Mouse (Mus musculus) kidney, embryonic 15.5 days (tissue): Measurements from ENCODE around the gene Hps6. TPM values are rescaled to one million over a fixed set of nuclear protein-coding genes. Genes with fewer than 3 reads are reported as not detected.

Experiments
- polyA plus RNA-seq: library from polyadenylated mRNA; unstranded; fragments of >200 nt; fragmentation: Nextera tagmentation; extraction: Ambion mirVana; gene quantifications from 2 replicates; pipeline ENCODE4 v1.2.1, GENCODE M21; 2015

The Hps6 gene
- polyA plus RNA-seq, 1 experiment from 2014 or later = 8.3 TPM

Other genes starting within 250 kb of the Hps6 start
- 47.4 and 53.3 TPM in 2 replicates for gene Mgea5, start 219.7 kb upstream of the Hps6 start, polyA plus RNA-seq
- 2.2 and 2.3 TPM in 2 replicates for gene Kcnip2, start 187.4 kb upstream of the Hps6 start, polyA plus RNA-seq
- gene Armh3, start 5.0 kb upstream of the Hps6 start, polyA plus RNA-seq = 18.6 and 18.8 TPM in 2 replicates
- 33.3 and 44.6 TPM in 2 replicates for gene Pprc1, start 41.4 kb downstream of the Hps6 start, polyA plus RNA-seq
- 83.4 and 91.9 TPM in 2 replicates for gene Ldb1, start 41.7 kb downstream of the Hps6 start, polyA plus RNA-seq
- gene Nolc1, start 72.4 kb downstream of the Hps6 start, polyA plus RNA-seq = 99.4 and 101 TPM in 2 replicates
- gene Elovl3, start 128.4 kb downstream of the Hps6 start, polyA plus RNA-seq = not detected in 2 replicates
- 0.48 and 0.85 TPM in 2 replicates for gene Pitx3, start 144.8 kb downstream of the Hps6 start, polyA plus RNA-seq
- 50.7 and 51.0 TPM in 2 replicates for gene Gbf1, start 149.0 kb downstream of the Hps6 start, polyA plus RNA-seq